9 mouse cellular contexts compared by ENCODE assay signal in genomic region chr2:147789268-147789667, GRCm38 (mm10).
DNase-seq lines count a peak whose midpoint lies in the region; ATAC-seq and TF ChIP-seq lines count a peak whose summit lies in the region.
"Had no signal": no experiment of that assay in that cellular context is flagged by ENCODE, and none has a peak within 500 bp of the region (broad histone marks: within the 10 kb centered on the region; RNA-seq: fewer than 3 reads in every experiment).

No protein-coding gene starts in this region.

- peak; percentile 69 for TF ChIP-seq CTCF in heart, postnatal 0 days (IDR thresholded peaks at IDR 0.05; ENCODE audit: low read depth)
- peak; percentile 77 for TF ChIP-seq CTCF in Patski (IDR thresholded peaks at IDR 0.05)

- in situ Hi-C loops in Patski (cut with MboI; ENCODE audit: low pct_unique_long_range_greater_than_20kb), result no loop called here

- DNase-seq in heart, postnatal 0 days (ENCODE audit: low spot score), result peak; percentile 23
- DNase-seq in heart, embryonic 10.5 days (ENCODE audit: low spot score), result no peak
- DNase-seq in Patski (ENCODE audit: low read depth, low spot score), result peak; percentile 1
- DNase-seq in cerebellum, postnatal 4 days (ENCODE audit: low spot score in 2 of 2), result peak; percentile 52 to 76
- peak; percentile 16 for DNase-seq in induced T-regulatory cell, adult 2 months (ENCODE audit: low read depth)
- peak; percentile 76 for DNase-seq in limb, embryonic 10.5 days (ENCODE audit: low spot score)
- peak; percentile 13 for DNase-seq in retina, adult 2 months (ENCODE audit: low read depth, low spot score)

- no peak for ATAC-seq in heart, postnatal 0 days (ENCODE audit: insufficient read depth, low read depth)
- no peak for ATAC-seq in Patski
- ATAC-seq in monocyte, adult 5-6 weeks (replicated peaks; ENCODE audit: insufficient number of reproducible peaks, low FRiP score, low TSS enrichment, poor library complexity, severe bottlenecking), result no peak

- H3K4me1 ChIP-seq in heart, postnatal 0 days (ENCODE audit: control insufficient read depth, insufficient read depth), result no peaks in the 10 kb centered on the region
- H3K4me1 ChIP-seq in heart, embryonic 10.5 days, result no peaks in the 10 kb centered on the region
- no peaks in the 10 kb centered on the region for H3K4me1 ChIP-seq in limb, embryonic 10.5 days
- H3K4me1 ChIP-seq: embryonic facial prominence, embryonic 12.5 days had no signal

- H3K27ac ChIP-seq in heart, postnatal 0 days (ENCODE audit: low read depth), result no peak overlapping the region
- H3K27ac ChIP-seq in heart, embryonic 10.5 days, result no peak overlapping the region
- H3K27ac ChIP-seq in limb, embryonic 10.5 days, result no peak overlapping the region
- H3K27ac ChIP-seq: embryonic facial prominence, embryonic 12.5 days had no signal

- no peaks in the 10 kb centered on the region for H3K36me3 ChIP-seq in heart, postnatal 0 days (replicated peaks; ENCODE audit: control insufficient read depth, insufficient read depth, low read length)
- no peaks in the 10 kb centered on the region for H3K36me3 ChIP-seq in heart, embryonic 10.5 days
- H3K36me3 ChIP-seq in limb, embryonic 10.5 days, result no peaks in the 10 kb centered on the region
- H3K36me3 ChIP-seq: embryonic facial prominence, embryonic 12.5 days had no signal

- CTCF ChIA-PET in Patski (lab: Charles Lee), result interaction anchor here (1.1 kb wide), 1 partner anchor 19 kb away, joined by 4 read pairs; no protein-coding TSS in a partner anchor

- H3K27me3 ChIP-seq in heart, postnatal 0 days (ENCODE audit: control insufficient read depth, insufficient read depth, low read length), result no peaks in the 10 kb centered on the region
- H3K27me3 ChIP-seq in heart, embryonic 10.5 days (ENCODE audit: insufficient read depth, poor library complexity, severe bottlenecking), result no peaks in the 10 kb centered on the region
- peaks cover 3% of the 10 kb centered on the region for H3K27me3 ChIP-seq in Patski
- peaks cover 16% of the 10 kb centered on the region for H3K27me3 ChIP-seq in limb, embryonic 10.5 days (ENCODE audit: low read depth, poor library complexity, severe bottlenecking)

- no peaks in the 10 kb centered on the region for H3K9me3 ChIP-seq in heart, postnatal 0 days (replicated peaks; ENCODE audit: control insufficient read depth, low read length)
- no peaks in the 10 kb centered on the region for H3K9me3 ChIP-seq in heart, embryonic 10.5 days
- no peaks in the 10 kb centered on the region for H3K9me3 ChIP-seq in limb, embryonic 10.5 days (replicated peaks)
- H3K9me3 ChIP-seq: embryonic facial prominence, embryonic 12.5 days had no signal

- no peak overlapping the region for H3K9ac ChIP-seq in heart, postnatal 0 days (replicated peaks; ENCODE audit: low read depth, low read length)
- H3K9ac ChIP-seq: embryonic facial prominence, embryonic 12.5 days had no signal

- whole genome bisulfite sequencing in heart, postnatal 0 days, result 4% methylated on average over 3 of the region's 3 CpGs
- WGBS in heart, embryonic 10.5 days, result 8% methylated on average over 3 of the region's 3 CpGs
- 16% methylated on average over 3 of the region's 3 CpGs for WGBS in limb, embryonic 10.5 days

- no peak overlapping the region for H3K4me3 ChIP-seq in heart, postnatal 0 days (ENCODE audit: low read depth, low read length)
- H3K4me3 ChIP-seq in heart, embryonic 10.5 days, result no peak overlapping the region
- H3K4me3 ChIP-seq in limb, embryonic 10.5 days, result no peak overlapping the region
- H3K4me3 ChIP-seq: embryonic facial prominence, embryonic 12.5 days had no signal

- no peak for TF ChIP-seq EP300 in heart, postnatal 0 days (IDR thresholded peaks at IDR 0.05; ENCODE audit: low read depth)

- POLR2A ChIA-PET in Patski (lab: Charles Lee), result no interaction called here

- H3K4me2 ChIP-seq in heart, postnatal 0 days (ENCODE audit: low read depth, low read length), result no peak overlapping the region
- H3K4me2 ChIP-seq: embryonic facial prominence, embryonic 12.5 days had no signal
